Mouse (Mus musculus) intestine, embryonic 16.5 days (tissue): Measurements from ENCODE around the gene Olfr224. TPM values are rescaled to one million over a fixed set of nuclear protein-coding genes. Genes with fewer than 3 reads are reported as not detected.
"Not testable (repeated sequence)": the region's sequence is repeated elsewhere in the genome, so short reads cannot be mapped to it uniquely, and the experiment has no call there.

Source experiments
- ATAC-seq: fragments of 200-750 bp; cut with Nextera tagmentation; 2 replicates; pipeline ENCODE4 v1.8.0; 2017; ENCODE audit warnings: moderate TSS enrichment, moderate library complexity
- H3K27ac ChIP-seq: fragments of 300-500 bp; sonication (generic); 2 replicates; pipeline ENCODE4 v1.5.1; 2014; ENCODE audit warnings: mild to moderate bottlenecking, low read length
- H3K27me3 ChIP-seq: fragments of 300-500 bp; sonication (generic); replicated peaks from 2 replicates; pipeline ENCODE4 v1.6.1; 2014; ENCODE audit warnings: low read length, control low read depth, mixed read lengths; ENCODE audit not compliant: control insufficient read depth, insufficient read depth
- H3K36me3 ChIP-seq: fragments of 300-500 bp; sonication (generic); 2 replicates; pipeline ENCODE4 v1.6.1; 2014; ENCODE audit warnings: low read length, control low read depth; ENCODE audit not compliant: control insufficient read depth, insufficient read depth
- H3K4me1 ChIP-seq: fragments of 300-500 bp; sonication (generic); 2 replicates; pipeline ENCODE4 v1.6.1; 2014; ENCODE audit warnings: low read length, control low read depth, mixed read lengths; ENCODE audit not compliant: control insufficient read depth, insufficient read depth
- H3K4me2 ChIP-seq: fragments of 300-500 bp; sonication (generic); 2 replicates; pipeline ENCODE4 v1.6.1; 2014; ENCODE audit warnings: low read depth, low read length, control low read depth
- H3K4me3 ChIP-seq: fragments of 300-500 bp; sonication (generic); 2 replicates; pipeline ENCODE4 v1.5.1; 2014; ENCODE audit warnings: mild to moderate bottlenecking, low read length
- H3K9ac ChIP-seq: fragments of 300-500 bp; sonication (generic); 2 replicates; pipeline ENCODE4 v1.6.1; 2014; ENCODE audit warnings: low read depth, low read length
- H3K9me3 ChIP-seq: fragments of 300-500 bp; sonication (generic); 2 replicates; pipeline ENCODE4 v1.6.1; 2016; ENCODE audit warnings: low read length, control low read depth; ENCODE audit not compliant: control insufficient read depth
- WGBS: fragments of 180-500 bp; shearing (Covaris S2); extraction: QIAGEN DNeasy Blood & Tissue Kit; methylation state at CpG from one replicate; pipeline ENCODE4 v1.1.7; 2014; 5-methylcytosine and 5-hydroxymethylcytosine counted together
- polyA plus RNA-seq: library from polyadenylated mRNA; unstranded; fragments of >200 nt; fragmentation: Nextera tagmentation; extraction: Ambion mirVana; gene quantifications from 2 replicates; pipeline ENCODE4 v1.2.1, GENCODE M21; 2015

The Olfr224 gene
- polyA plus RNA-seq, 1 experiment from 2014 or later: not detected

GRCm38 (mm10) chr11:58555536-58555935 is 14.8 kb downstream of the Olfr224 start, which contains the start of gene Olfr328:
TSS of gene Olfr328 (minus strand) at chr11:58555636.
- Histone ChIP-seq H3K9me3 (no peaks in the 10 kb centered on the region), H3K4me1 (no peaks in the 10 kb centered on the region)
- 84% methylated on average over 1 of the region's 1 CpGs for WGBS

GRCm38 (mm10) chr11:58546322-58546721 is 24.0 kb downstream of the Olfr224 start, which contains the start of gene Olfr329-ps:
TSS of gene Olfr329-ps (minus strand) at chr11:58546422.
- no peak for ATAC-seq
- Histone ChIP-seq H3K4me2 (no peak within 1 kb of the TSS), H3K27ac (no peak within 1 kb of the TSS), H3K9ac (no peak within 1 kb of the TSS), H3K4me1 (no peaks in the 10 kb centered on the region), H3K27me3 (no peaks in the 10 kb centered on the region), H3K4me3 (no peak within 1 kb of the TSS), H3K9me3 (no peaks in the 10 kb centered on the region), H3K36me3 (no peaks in the 10 kb centered on the region)
- WGBS: 82% methylated on average over 5 of the region's 5 CpGs

More at GRCm38 (mm10) chr11:58555536-58555935, 14.8 kb downstream of the Olfr224 start, which contains the start of gene Olfr328:
- no peaks in the 10 kb centered on the region for H3K27me3 ChIP-seq
- H3K9ac ChIP-seq: no peak within 1 kb of the TSS
- ATAC-seq: no peak
- no peak within 1 kb of the TSS for H3K4me2 ChIP-seq
- H3K27ac ChIP-seq: no peak within 1 kb of the TSS
- no peaks in the 10 kb centered on the region for H3K36me3 ChIP-seq
- no peak within 1 kb of the TSS for H3K4me3 ChIP-seq

GRCm38 (mm10) chr11:58534736-58535135 is 35.6 kb downstream of the Olfr224 start, which contains the start of gene Olfr330:
TSS of gene Olfr330 (minus strand) at chr11:58534836.
- H3K9ac ChIP-seq, H3K36me3 ChIP-seq, H3K4me3 ChIP-seq, ATAC-seq, H3K9me3 ChIP-seq, H3K4me2 ChIP-seq, H3K4me1 ChIP-seq, H3K27ac ChIP-seq, H3K27me3 ChIP-seq: not testable (repeated sequence)

GRCm38 (mm10) chr11:58519756-58520155 is 50.6 kb downstream of the Olfr224 start:
- H3K4me2 ChIP-seq, H3K9ac ChIP-seq, H3K4me3 ChIP-seq, H3K36me3 ChIP-seq, ATAC-seq, H3K4me1 ChIP-seq, H3K27ac ChIP-seq, H3K9me3 ChIP-seq, H3K27me3 ChIP-seq: not testable (repeated sequence)
- 87% methylated on average over 6 of the region's 9 CpGs for WGBS

- H3K9ac ChIP-seq, ATAC-seq, H3K27ac ChIP-seq, H3K36me3 ChIP-seq, H3K27me3 ChIP-seq, H3K9me3 ChIP-seq, H3K4me1 ChIP-seq, H3K4me2 ChIP-seq, H3K4me3 ChIP-seq: not testable (repeated sequence)
- WGBS: 92% methylated on average over 17 of the region's 18 CpGs
These were observed 51.4 kb downstream of the Olfr224 start for GRCm38 (mm10) chr11:58518916-58519315.

Other genes with a start within 250 kb of the Olfr224 start
- gene Zfp672, start 240.2 kb downstream of the Olfr224 start, polyA plus RNA-seq: 35.4 and 35.5 TPM in 2 replicates
- gene Sh3bp5l, start 239.8 kb downstream of the Olfr224 start, polyA plus RNA-seq: 28.3 TPM in 2 replicates
- 1,405 and 1,451 TPM in 2 replicates for gene Lypd8, start 191.5 kb downstream of the Olfr224 start, polyA plus RNA-seq
- gene 1810065E05Rik, start 149.4 kb downstream of the Olfr224 start, polyA plus RNA-seq: 0.15 and 0.20 TPM in 2 replicates
- not detected in 2 replicates for gene Gm12253, start 138.0 kb downstream of the Olfr224 start, polyA plus RNA-seq
- not detected in 2 replicates for gene Lypd9, start 117.6 kb downstream of the Olfr224 start, polyA plus RNA-seq
- gene Olfr30, start 108.3 kb downstream of the Olfr224 start, polyA plus RNA-seq: not detected in 2 replicates
- gene Olfr332, start 78.0 kb downstream of the Olfr224 start, polyA plus RNA-seq: not detected in 2 replicates
- gene Olfr331, start 68.0 kb downstream of the Olfr224 start, polyA plus RNA-seq: not detected in 2 replicates
- not detected in 2 replicates for gene Olfr330, start 35.7 kb downstream of the Olfr224 start, polyA plus RNA-seq
- gene Olfr329-ps, start 24.1 kb downstream of the Olfr224 start, polyA plus RNA-seq: not detected in 2 replicates
- 0.06 TPM in 1 of 2 replicates, not detected in the other for gene Olfr328, start 14.9 kb downstream of the Olfr224 start, polyA plus RNA-seq
- not detected in 2 replicates for gene Olfr325, start 7.2 kb upstream of the Olfr224 start, polyA plus RNA-seq
- not detected in 2 replicates for gene Olfr324, start 24.6 kb upstream of the Olfr224 start, polyA plus RNA-seq
- gene 2210407C18Rik, start 45.5 kb upstream of the Olfr224 start, polyA plus RNA-seq: 0.51 TPM in 1 of 2 replicates, not detected in the other
- gene Olfr323, start 59.9 kb upstream of the Olfr224 start, polyA plus RNA-seq: not detected in 2 replicates
- 0.12 and 0.27 TPM in 2 replicates for gene Trim58, start 69.9 kb upstream of the Olfr224 start, polyA plus RNA-seq
- not detected in 2 replicates for gene Olfr322, start 88.2 kb upstream of the Olfr224 start, polyA plus RNA-seq
- not detected in 2 replicates for gene Olfr320, start 110.5 kb upstream of the Olfr224 start, polyA plus RNA-seq
- gene Olfr319, start 128.6 kb upstream of the Olfr224 start, polyA plus RNA-seq: not detected in 2 replicates
- not detected in 2 replicates for gene Olfr318, start 153.5 kb upstream of the Olfr224 start, polyA plus RNA-seq
- gene Olfr317, start 168.7 kb upstream of the Olfr224 start, polyA plus RNA-seq: not detected in 2 replicates
- not detected in 2 replicates for gene Olfr316, start 182.2 kb upstream of the Olfr224 start, polyA plus RNA-seq
- not detected in 2 replicates for gene Olfr315, start 202.6 kb upstream of the Olfr224 start, polyA plus RNA-seq
- not detected in 2 replicates for gene Olfr314, start 212.4 kb upstream of the Olfr224 start, polyA plus RNA-seq
- 8.5 and 10.4 TPM in 2 replicates for gene Fam183b, start 231.4 kb upstream of the Olfr224 start, polyA plus RNA-seq
- gene Olfr313, start 244.4 kb upstream of the Olfr224 start, polyA plus RNA-seq: not detected in 2 replicates